Mouse (Mus musculus): ENCODE measurements around the gene Dbh.

Gene Dbh

DNA sequence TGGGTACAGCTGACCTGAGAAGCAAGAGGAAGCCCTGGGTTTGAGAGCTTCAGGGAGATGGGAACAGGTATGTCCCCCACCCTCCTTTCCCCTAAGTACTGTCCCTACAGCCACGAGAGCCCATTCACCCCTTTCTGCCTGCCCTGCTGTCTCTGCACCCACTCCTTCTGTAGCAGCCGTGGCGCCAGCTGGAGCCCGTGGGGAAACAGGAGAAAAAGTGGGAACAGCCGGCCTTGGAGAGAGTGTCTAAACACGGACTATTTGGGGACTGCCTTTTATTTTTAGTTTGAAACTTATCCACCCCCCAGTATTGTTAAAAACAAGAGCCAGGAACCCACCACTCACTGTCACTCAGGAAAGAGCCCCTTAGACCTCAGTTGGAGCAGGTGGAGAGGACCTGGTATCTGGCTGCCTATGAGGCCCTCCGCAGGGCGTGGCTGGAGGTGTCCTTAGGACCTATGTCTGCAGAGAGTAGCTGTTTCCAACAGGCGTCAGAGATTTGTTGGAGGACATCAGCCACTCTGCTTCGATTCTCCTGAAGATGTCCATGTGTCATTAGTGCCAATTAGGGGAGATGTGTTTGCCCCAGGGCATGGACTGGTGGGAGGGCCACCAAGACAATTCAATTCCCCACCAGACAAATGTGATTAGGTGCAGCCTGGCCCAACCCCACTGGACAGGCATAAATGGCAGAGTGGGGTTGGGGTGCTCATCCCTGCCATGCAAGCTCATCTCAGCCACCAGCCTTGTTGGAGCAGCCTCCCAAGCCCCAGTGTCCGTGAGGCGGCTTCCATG lies at the start of gene Dbh:
Dbh (plus strand) TSS at position 438 of the 795 bp plus-strand sequence.
- no peak for DNase-seq (ENCODE audit: low spot score)

DNA sequence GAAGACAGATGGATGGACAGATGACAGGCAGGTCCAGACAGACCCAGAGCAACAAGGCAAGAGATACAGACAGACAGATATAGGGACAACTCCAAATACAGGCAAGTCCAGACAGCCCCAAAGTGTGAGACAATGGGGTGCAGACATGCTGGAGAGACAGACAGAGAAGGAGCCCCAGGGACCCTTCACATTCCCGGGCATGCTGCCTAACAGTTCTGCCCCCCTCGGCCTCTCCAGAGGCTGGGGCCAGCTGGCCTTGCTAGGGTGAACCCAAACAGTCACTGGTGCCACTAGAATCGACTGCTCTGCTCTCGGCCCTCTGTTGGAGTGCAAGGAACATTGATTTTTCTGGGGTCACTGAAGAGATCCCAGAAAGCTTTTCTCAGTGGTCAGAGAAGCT lies 46.6 kb upstream of the Dbh start:
- DNase-seq (ENCODE audit: low spot score), result no peak

DNA sequence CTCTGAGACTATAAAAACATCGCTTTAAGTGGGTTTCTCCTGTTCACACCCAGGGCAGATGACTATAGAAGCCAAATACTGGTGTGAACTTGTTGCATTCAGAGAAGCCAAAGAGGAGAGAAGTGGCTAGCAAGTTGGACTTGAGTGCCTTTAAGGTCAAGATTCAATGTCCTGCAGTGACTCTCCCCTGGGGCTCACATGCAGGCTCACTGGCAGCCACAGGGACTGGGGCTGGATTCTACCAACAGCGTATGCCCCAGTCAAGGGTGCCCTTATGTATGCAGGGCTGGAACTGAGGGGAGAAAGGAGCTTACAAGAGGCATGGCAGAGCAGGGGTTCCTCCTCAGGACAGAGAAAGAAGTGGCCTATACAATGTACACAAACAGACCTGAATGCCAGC lies 45.3 kb upstream of the Dbh start:
- DNase-seq (ENCODE audit: low spot score), result no peak

DNA sequence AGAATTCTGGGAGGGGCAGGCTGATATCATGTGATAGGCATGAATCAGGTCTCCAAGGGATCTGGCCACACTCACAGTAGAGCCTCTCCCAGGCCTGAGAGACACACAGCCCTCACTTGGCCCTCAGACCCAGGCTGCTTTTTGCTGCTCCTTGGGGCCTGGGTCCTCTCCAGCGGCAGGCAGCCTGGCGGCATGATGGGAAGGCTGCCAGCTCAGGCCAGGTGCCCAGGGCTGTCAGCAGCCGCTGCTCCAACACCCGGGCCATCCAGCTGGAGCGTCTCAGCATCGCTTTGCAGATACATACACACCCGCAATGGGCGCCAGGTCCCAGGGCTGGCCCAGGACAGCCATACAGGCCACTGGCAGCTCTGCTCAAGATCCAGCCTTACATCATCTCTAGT lies 44.8 kb upstream of the Dbh start:
- DNase-seq (ENCODE audit: low spot score), result no peak

DNA sequence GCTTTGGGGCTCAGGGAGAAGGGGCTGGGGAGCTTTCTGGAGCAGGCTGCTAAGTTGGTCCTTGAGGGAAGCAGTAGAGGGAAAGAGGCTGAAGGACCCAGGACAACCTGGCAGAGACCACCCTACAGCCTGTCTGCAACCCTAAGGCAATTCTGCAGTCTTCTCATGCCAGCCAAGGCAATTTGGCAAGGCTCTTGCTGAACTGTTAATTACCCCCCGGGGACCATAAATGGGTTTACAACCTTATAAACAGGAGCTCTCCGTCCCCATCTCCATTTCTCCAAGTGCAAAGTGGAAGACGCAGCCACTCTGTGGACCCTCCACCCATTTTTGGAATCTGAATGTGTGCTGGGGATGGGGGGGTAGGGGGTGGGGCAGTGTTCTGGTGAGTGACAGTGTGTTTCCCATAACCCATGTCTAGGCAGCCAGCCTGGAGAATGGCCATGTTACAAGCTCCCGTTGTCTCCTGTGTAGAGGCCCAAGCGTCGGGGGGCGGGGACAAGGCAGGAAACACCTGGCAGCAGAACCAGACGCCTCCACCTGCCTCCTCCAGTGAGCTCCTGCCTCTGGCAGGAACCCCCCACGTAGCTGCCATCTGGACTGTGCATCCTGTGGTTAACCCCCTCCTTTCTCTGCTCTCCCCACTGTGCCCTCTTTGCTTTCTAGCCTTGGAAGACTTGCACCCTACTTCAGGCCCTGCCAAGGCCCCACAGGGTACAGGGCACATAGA lies 43.2 kb upstream of the Dbh start:
- no peak for DNase-seq (ENCODE audit: low spot score)

DNA sequence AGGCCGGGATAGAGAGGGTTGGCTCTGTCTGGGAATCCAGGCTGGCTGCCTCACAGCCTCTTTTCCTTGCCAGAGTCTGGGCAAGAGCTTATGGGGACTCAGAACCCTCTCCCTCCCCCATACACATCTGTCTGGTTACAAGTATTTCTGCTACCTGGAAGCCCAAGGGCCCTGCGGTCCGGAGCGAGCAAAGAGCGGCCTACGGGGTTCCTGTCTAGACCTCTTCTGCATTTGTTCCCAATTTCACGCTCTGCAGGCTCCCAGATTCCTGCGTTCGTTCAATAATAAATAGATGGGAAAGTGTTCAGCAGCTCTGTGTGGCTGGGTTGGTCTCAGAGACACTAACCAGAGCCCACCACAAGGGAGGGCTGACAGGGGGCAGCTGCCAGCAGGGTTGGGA lies 42.5 kb upstream of the Dbh start:
- DNase-seq (ENCODE audit: low spot score), result no peak

DNA sequence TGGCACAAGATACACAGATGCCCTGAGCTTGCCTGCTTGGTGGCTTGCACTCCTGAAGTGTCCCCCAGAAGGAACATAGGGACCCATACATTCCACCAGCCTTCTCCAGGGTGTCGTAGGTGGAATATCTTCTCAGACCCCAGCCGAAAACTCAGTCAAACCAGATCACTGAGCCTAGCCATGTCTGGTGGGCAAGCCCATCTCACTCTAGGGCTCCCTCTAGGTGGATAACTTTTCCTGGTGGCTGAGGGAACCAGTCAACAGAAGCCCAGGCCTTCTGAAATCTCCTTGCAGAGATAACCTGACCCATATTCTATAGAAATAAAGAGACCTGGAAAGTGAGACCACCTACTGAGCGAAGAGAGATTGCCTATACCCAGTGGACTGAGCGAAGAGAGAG lies 41.9 kb upstream of the Dbh start:
- DNase-seq (ENCODE audit: low spot score), result no peak

DNA sequence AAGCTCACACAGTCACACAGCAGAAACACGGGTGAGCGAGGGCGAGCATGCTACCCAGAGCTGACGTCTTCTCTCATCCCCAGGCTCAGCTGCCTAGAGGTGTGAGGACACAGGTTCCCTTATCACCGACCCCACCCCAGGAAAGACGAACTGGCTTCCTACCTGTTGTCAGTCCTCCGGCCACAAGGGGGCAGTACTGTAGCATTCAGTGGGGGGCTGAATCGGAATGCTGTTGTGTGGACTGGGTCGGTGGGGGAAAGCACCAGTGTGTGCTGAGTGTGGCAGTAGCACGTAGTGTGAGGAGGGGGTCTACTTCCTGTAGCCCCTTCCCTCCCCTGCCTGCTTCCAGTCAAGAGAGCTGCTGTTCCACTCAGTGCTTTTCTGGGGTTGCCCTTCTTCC lies 39.1 kb upstream of the Dbh start:
- DNase-seq (ENCODE audit: low spot score), result no peak

DNA sequence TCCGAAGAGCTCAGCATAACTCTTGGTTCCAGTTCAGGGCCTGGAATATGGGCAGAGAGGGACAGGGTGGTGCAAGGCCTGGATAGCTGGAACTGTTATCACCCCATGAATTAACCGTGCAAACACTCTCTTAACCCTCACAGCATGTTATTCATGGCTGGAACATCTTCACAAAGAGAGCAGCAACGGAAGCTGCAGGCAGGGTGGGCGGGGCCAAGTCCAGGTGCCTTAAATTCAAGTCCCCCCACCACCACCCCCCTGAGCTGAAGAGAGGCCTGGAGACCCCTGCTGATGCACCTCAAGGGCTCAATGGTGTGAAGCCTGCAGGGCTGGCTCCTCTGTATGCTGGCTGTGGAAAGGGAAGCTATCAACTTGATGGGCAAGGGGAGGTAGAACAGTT lies 38.5 kb upstream of the Dbh start:
- no peak for DNase-seq (ENCODE audit: low spot score)

DNA sequence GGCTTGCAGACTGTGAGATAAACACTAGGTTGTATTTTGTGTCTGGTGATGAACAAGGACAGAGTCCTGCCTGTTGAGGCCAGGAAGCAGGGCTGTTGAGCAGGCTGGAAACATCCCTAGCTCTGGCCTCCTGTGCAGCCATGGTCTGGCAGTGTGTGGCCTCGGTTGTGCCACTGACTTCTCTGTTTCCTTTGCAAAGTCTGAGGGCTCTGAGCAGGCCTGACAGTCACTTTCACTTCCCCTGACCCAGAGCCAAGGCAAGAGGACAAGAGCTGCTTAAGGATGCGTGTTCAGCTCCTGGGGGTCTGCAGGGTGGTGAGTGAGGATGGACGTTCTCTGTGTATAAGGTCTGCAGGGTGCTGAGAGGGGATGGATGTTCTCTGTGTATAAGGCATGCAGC lies 36.0 kb upstream of the Dbh start:
- no peak for DNase-seq (ENCODE audit: low spot score)

DNA sequence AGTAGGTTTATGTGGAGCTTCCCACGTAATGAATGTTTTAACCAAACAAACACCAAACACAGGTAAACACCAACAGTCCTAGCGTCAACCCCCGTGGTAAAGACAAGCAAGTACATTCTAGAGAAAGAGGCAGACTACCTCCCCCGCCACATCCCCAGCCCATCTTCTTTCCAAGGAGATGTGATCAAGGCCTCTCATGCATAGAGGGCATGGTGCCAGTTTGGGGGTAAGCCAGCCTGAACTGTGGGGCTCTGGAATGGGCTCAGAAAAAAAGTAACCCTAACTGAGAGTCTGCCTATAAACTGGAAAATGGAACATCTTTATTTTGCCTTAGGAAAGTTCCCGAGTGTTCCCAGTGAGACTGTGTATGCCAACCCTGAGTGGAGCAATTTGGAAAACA lies 29.1 kb upstream of the Dbh start:
- no peak for DNase-seq (ENCODE audit: low spot score)

DNA sequence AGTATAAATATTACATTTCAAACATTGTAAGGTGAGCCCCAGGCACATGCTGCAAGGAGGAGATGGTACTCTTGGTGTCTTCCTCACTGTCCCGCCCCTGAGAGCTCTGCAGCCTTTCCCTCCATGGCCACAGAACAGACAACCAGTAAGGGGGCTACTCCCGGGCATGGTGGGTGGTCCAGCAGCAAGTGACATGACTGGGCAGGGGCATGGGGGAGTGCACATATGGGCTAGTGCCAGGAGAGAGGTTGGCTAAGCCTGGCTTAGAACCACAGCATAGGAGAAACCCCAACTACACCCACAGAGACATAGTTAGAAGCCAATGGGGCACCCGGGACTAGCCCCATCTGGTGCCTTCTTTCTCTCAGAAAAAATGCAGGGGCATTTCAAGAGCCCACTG lies 28.7 kb upstream of the Dbh start:
- DNase-seq (ENCODE audit: low spot score), result no peak

DNA sequence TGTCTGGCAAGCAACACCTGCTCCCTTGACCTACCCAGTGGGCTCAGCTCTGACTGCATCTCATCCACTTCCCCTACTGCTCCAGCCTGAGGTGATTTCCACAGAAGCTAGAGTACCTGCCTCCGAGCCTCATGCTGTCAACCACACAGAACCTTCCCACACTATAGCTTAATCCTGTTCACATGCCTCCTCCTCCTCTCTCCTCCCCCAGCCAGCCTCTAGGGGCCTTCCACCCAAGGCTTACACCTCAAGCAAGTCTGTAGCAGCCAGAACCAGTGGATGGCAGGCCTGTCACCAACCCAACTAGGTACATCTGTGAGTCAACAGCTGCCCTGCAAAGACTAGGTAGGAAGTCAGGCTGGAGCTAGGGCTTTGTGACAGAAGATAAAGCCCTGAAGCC lies 28.2 kb upstream of the Dbh start:
- DNase-seq (ENCODE audit: low spot score), result no peak

DNA sequence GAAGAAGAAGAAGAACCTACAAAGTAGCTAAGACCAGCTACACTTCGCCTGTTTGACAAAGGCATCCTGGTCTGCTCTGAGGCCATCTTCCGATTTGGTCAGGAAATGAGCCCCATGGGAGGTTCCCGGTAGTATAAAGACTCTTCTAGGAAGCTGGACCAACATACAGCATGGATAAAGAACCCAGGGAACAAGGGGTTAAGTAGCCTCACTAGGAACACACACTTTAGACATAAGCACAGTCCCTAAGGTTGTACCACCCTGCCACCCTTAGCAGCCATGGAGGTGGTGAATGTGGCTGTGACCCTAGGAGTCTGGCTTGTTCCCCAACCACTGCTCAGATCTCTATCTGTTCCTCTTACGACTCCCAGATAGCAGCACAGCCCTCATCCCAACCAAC lies 26.7 kb upstream of the Dbh start:
- DNase-seq (ENCODE audit: low spot score), result no peak

DNA sequence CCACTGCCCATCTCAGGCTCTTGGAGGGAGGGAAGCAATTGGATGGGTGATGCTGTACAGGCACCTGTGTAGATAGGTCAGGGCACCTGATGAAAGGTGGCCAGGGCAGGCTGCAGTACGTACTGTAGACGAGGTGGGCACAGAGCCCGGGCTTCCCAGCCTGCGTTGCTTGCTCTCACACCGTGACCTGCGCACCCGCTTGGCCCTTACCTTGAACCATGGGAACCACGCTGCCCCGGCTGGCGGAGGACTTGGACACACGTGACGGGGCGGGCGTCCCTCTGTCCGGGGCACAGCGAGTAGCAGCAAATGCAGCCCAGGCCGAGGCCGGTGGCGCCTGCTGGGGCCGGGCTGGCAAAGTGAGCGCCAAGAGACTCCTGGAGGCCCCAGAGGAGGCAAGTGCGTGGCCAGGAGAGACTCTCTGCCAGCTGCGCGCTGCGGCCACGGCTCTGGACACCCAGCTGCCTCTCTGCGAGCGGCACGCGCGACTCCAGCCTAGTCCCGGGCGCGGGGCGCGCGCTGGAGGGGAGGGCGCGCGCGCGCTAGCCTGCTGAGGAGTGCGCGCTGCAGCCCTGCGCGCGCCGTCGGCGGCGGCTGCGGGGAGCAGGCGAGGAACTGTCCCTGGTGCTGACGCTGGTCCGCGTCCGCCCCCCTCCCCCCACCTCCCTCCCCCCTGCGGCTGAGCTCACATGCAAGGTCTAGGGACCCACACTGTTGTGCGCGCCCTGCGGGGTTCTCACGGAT lies 22.9 kb upstream of the Dbh start, which contains the start of gene Fam163b:
Fam163b (minus strand) TSS at position 542 of the 744 bp plus-strand sequence.
- DNase-seq (ENCODE audit: low spot score), result no peak

DNA sequence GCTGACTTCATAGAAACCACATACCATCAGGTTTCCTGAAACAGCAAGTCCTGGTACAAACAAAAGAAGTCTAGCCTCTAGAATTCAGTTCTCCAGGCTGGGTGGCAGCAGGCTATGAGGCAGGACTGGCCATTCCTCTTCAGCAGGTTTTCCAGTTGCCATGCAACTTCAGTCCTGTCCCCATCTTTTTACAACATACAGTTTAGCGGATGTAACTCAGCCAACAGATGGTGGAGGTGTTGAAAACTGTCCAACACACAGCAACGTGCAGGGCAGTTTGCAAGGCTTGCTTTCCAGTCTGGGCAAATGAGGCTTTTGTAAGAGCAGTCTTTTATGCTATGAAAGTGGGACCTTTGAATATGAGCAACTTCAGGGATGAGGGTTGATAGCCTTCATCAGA lies 20.1 kb upstream of the Dbh start:
- DNase-seq (ENCODE audit: low spot score), result no peak

DNA sequence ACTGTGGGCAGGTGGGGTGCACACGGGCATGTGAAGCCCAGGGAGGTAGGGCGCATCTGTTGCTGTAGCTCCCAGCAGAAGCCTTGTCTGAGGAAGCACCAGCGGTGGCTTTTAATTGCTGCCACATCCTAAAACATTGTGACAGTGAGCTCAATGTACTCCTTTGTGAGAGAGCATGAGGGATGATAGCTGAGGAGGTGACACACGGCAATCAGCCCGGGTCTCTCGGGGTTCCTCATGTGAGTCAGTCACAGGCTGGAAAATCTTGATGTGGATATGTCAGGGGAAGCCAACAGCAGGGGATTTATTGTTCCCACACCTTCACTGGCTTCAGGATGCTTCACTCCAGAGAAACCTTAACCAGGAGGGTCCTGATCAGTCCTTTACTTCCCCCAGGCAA lies 18.2 kb upstream of the Dbh start:
- no peak for DNase-seq (ENCODE audit: low spot score)

DNA sequence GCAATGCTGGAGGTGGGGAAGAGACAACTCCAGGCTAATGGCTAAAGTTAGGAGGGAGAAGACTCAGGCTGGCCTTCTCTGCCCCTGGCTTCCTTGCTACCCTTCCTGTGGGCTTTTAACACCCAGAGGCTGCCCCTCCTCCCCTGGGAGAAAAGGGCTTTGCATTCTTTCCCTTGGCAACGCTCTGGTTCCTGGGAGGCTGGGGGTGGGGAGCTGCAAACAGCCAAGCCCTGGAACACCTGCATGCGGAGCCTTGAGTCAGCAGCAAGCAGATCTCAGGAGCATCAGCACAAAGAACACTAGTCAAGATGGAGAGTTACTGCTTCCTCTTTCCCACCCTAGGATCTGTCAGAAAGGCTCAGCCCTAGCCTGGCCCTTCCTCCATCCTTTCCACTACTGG lies 15.6 kb upstream of the Dbh start:
- DNase-seq (ENCODE audit: low spot score), result no peak

DNA sequence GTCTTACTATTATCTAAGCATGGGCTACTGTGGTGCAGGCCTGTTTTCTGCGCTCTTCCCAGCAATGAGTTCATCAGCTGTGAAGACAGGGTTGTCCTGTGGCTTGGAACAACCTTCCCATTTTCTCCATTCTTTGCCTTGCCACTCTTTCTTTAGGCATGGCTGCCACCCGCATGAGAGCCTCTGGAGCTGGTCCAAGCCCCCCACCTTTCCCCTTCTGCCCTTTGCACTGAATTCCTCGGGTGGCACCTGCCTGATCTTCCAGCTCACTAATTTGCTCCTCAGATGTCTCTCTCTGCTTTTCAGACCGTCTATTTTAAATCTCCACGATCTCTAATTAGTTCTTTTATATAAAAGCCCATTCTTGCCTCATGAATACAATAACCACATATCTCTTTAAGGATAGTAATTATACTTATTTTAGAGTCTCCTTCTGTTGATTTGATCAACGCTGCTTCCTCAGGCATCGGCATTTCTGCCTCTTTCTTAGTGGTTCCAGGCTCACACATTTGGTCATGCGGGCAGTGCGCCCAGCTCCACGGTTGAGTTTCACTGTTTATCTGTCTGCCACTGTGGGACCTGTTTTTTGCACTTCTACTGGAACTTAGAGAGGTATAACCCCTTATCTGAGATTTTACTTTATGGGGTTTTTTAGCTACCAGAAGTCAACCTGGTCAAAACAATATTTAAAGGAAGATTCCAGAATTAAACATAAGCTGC lies 10.4 kb upstream of the Dbh start:
- DNase-seq (ENCODE audit: low spot score), result no peak

DNA sequence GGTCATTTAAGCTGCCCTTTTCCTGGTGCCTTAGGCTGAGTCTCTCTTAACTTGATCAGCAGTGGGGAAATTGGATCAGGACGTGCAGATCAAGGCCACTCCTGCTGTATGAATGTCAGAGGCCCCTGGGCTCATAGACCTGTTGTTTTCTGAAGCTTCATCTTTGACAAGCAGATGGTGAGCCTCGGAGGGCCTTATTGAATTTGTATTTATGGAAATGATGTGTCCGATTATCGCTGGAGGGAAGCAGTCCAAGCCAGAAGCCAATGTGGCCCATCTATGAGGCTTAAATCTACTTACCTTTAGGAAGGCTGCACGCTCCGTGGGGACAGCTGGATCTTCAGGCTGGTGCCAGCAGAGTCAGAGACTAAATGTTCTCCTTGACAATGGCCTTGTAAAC lies 8.4 kb upstream of the Dbh start:
- no peak for DNase-seq (ENCODE audit: low spot score)

DNA sequence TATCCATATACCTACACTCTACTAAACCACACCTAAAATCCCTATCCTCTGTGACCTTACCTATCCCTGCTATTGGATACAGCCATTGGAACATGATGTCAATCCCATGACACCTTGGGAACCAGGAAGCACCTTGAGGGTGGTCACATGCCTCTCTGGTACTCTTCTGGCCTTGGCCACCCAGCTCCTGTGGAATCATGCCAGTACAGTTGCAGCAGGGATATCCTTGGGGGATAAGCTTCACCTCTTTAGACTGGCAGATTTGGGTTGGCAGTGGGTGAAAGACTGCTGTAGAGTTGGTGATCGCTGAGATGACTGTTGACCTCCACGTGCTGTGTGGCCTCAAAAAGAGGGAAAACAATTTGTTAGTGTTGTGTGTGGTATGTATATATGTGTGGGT lies 3.5 kb upstream of the Dbh start:
- DNase-seq (ENCODE audit: low spot score), result no peak

DNA sequence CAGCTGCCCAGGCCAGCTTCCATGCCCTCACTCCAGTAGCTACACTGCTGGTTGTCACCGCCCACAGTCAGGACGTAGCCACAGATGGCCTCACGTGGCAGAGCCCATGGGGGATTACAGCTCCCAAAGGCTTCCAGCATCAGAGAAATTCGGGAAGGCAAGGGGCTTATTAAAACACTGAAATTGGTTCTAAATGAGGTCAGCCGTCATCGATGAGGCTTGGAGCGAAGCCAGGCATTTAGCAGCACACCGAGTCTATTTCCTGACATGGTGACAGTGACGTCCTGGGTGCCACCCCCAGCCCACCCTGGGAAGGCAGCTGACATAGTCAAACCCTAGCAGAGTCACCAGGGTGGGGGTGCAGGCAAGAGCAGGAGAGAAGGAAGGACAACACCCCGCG lies 2.4 kb upstream of the Dbh start:
- no peak for DNase-seq (ENCODE audit: low spot score)

All from layer of hippocampus, adult 9-10 months (tissue).